Mouse (Mus musculus): ENCODE data around the gene Pah. TPM values are rescaled to one million over a fixed set of nuclear protein-coding genes. Genes with fewer than 3 reads are reported as not detected.

The Pah gene
- polyA plus RNA-seq, 1 experiment from 2014 or later = 0.23 TPM

GRCm38 (mm10) chr10:87597075-87597677 lies 75.6 kb downstream of the Pah start:
- H3K9me3 ChIP-seq (replicated peaks) = no peaks in the 10 kb centered on the region
- no peak for DNase-seq (ENCODE audit: low spot score)
- 66% methylated on average over 9 of the region's 9 CpGs for WGBS

GRCm38 (mm10) chr10:87602151-87602550 lies 80.6 kb downstream of the Pah start:
- Histone ChIP-seq H3K9me3 (replicated peaks) (no peaks in the 10 kb centered on the region), H3K4me3 (no peak overlapping the region), H3K27me3 (ENCODE audit: low read depth, poor library complexity, severe bottlenecking) (no peaks in the 10 kb centered on the region), H3K27ac (replicated peaks) (no peak overlapping the region), H3K4me1 (no peaks in the 10 kb centered on the region), H3K36me3 (no peaks in the 10 kb centered on the region)
- 81% methylated on average over 1 of the region's 1 CpGs for WGBS
- DNase-seq (ENCODE audit: low spot score) = no peak

More at GRCm38 (mm10) chr10:87597075-87597677, 75.6 kb downstream of the Pah start:
- H3K4me1 ChIP-seq = peaks cover 4% of the 10 kb centered on the region; the same call in 1 of the 2 replicates
- H3K4me3 ChIP-seq = no peak overlapping the region
- no peaks in the 10 kb centered on the region for H3K36me3 ChIP-seq
- H3K27ac ChIP-seq (replicated peaks) = no peak overlapping the region
- H3K27me3 ChIP-seq (ENCODE audit: low read depth, poor library complexity, severe bottlenecking) = no peaks in the 10 kb centered on the region

GRCm38 (mm10) chr10:87625196-87625595 lies 103.6 kb downstream of the Pah start:
- no peaks in the 10 kb centered on the region for H3K9me3 ChIP-seq (replicated peaks)
- WGBS = 88% methylated on average over 1 of the region's 1 CpGs
- no peak overlapping the region for H3K27ac ChIP-seq (replicated peaks)
- H3K4me1 ChIP-seq = no peaks in the 10 kb centered on the region
- no peaks in the 10 kb centered on the region for H3K27me3 ChIP-seq (ENCODE audit: low read depth, poor library complexity, severe bottlenecking)
- no peaks in the 10 kb centered on the region for H3K36me3 ChIP-seq
- DNase-seq (ENCODE audit: low spot score) = no peak
- H3K4me3 ChIP-seq = no peak overlapping the region

Other genes with a start within 250 kb of the Pah start
- 29.4 and 48.2 TPM in 2 replicates for gene Ascl1, start 28.1 kb upstream of the Pah start, polyA plus RNA-seq (2016; fragmentation: Nextera tagmentation; extraction: Ambion mirVana)

Measured in midbrain, embryonic 10.5 days (tissue).